Mouse (Mus musculus) kidney, adult 9 months (tissue): Measurements from ENCODE around the gene Hist2h2be.
A peak's percentile ranks its signal among the peaks of the same experiment; 100 is the strongest.
"Not testable (repeated sequence)": the region's sequence is repeated elsewhere in the genome, so short reads cannot be mapped to it uniquely, and the experiment has no call there.

Source experiments
- DNase-seq: peaks from one replicate; pipeline ENCODE4 v3.0.0; 2022

Hist2h2be gene

GRCm38 (mm10) chr3:96220765-96221639, at the start of gene Hist2h2be, which contains the start of gene Hist2h2ac:
TSS of gene Hist2h2be (plus strand) at chr3:96221119.
TSS of gene Hist2h2ac (minus strand) at chr3:96220880.
- peak; percentile 97 for DNase-seq

GRCm38 (mm10) chr3:96171583-96172196, 49.2 kb upstream of the Hist2h2be start:
- no peak for DNase-seq

GRCm38 (mm10) chr3:96172197-96173178, 48.4 kb upstream of the Hist2h2be start, which contains the start of gene Sf3b4:
TSS of gene Sf3b4 (plus strand) at chr3:96172332.
- DNase-seq, result peak; percentile 85

GRCm38 (mm10) chr3:96173185-96173584, 47.7 kb upstream of the Hist2h2be start:
- DNase-seq, result no peak

- not testable (repeated sequence) for DNase-seq
Measured at GRCm38 (mm10) chr3:96174042-96174441, 46.9 kb upstream of the Hist2h2be start.

GRCm38 (mm10) chr3:96175251-96175650, 45.7 kb upstream of the Hist2h2be start:
- no peak for DNase-seq

GRCm38 (mm10) chr3:96178427-96178826, 42.5 kb upstream of the Hist2h2be start:
- DNase-seq, result no peak

- no peak for DNase-seq
Measured at GRCm38 (mm10) chr3:96178902-96179301, 42.0 kb upstream of the Hist2h2be start.

GRCm38 (mm10) chr3:96179531-96179930, 41.4 kb upstream of the Hist2h2be start:
- DNase-seq, result peak; percentile 59

- no peak for DNase-seq
Measured at GRCm38 (mm10) chr3:96180727-96181477, 40.0 kb upstream of the Hist2h2be start, which contains the start of gene Sv2a. TSS of gene Sv2a (plus strand) at chr3:96181151.

GRCm38 (mm10) chr3:96181510-96182381, 39.2 kb upstream of the Hist2h2be start:
- no peak for DNase-seq

GRCm38 (mm10) chr3:96182382-96182776, 38.5 kb upstream of the Hist2h2be start:
- DNase-seq, result no peak

- no peak for DNase-seq
Measured at GRCm38 (mm10) chr3:96192977-96193376, 27.9 kb upstream of the Hist2h2be start.

- no peak for DNase-seq
Measured at GRCm38 (mm10) chr3:96194966-96195365, 26.0 kb upstream of the Hist2h2be start.

- no peak for DNase-seq
Measured at GRCm38 (mm10) chr3:96195616-96196313, 25.2 kb upstream of the Hist2h2be start.

- no peak for DNase-seq
Measured at GRCm38 (mm10) chr3:96196437-96197128, 24.3 kb upstream of the Hist2h2be start.

- DNase-seq, result peak; percentile 93
Measured at GRCm38 (mm10) chr3:96197129-96197749, 23.7 kb upstream of the Hist2h2be start.

- DNase-seq, result peak; percentile 59
Measured at GRCm38 (mm10) chr3:96198181-96198580, 22.7 kb upstream of the Hist2h2be start.
